Mouse (Mus musculus) stomach, postnatal 0 days (tissue): ENCODE data around the gene Ccdc177. TPM values are rescaled to one million over a fixed set of nuclear protein-coding genes. Genes with fewer than 3 reads are reported as not detected.
A peak's percentile ranks its signal among the peaks of the same experiment; 100 is the strongest.

ENCODE experiments used
- ATAC-seq: fragments of 200-750 bp; cut with Nextera tagmentation; 2 replicates; pipeline ENCODE4 v1.8.0; 2017; ENCODE audit not compliant: low FRiP score, low TSS enrichment
- DNase-seq: peaks from one replicate; pipeline ENCODE4 v3.0.0-alpha.2; 2016; ENCODE audit warnings: low spot score
- H3K27ac ChIP-seq: fragments of 300-500 bp; sonication (generic); replicated peaks from 2 replicates; pipeline ENCODE4 v1.5.1; 2014; ENCODE audit warnings: mild to moderate bottlenecking, control low read depth
- H3K27me3 ChIP-seq: fragments of 300-500 bp; sonication (generic); 2 replicates; pipeline ENCODE4 v1.6.1; 2014; ENCODE audit warnings: low read length; ENCODE audit not compliant: control insufficient read depth, insufficient read depth
- H3K36me3 ChIP-seq: fragments of 300-500 bp; sonication (generic); 2 replicates; pipeline ENCODE4 v1.6.1; 2014; ENCODE audit warnings: low read length, mixed read lengths; ENCODE audit not compliant: control insufficient read depth, insufficient read depth
- H3K4me1 ChIP-seq: fragments of 300-500 bp; sonication (generic); replicated peaks from 2 replicates; pipeline ENCODE4 v1.6.1; 2014; ENCODE audit warnings: antibody characterized with exemption; ENCODE audit not compliant: control insufficient read depth, insufficient read depth
- H3K4me2 ChIP-seq: fragments of 300-500 bp; sonication (generic); replicated peaks from 2 replicates; pipeline ENCODE4 v1.6.1; 2014; ENCODE audit warnings: low read depth, mild to moderate bottlenecking, control low read depth, moderate library complexity
- H3K4me3 ChIP-seq: fragments of 300-500 bp; sonication (generic); 2 replicates; pipeline ENCODE4 v1.5.1; 2014; ENCODE audit warnings: low read depth, low read length, control low read depth
- H3K9ac ChIP-seq: fragments of 300-500 bp; sonication (generic); 2 replicates; pipeline ENCODE4 v1.6.1; 2014; ENCODE audit warnings: mild to moderate bottlenecking, low read length, control low read depth, mixed read lengths
- H3K9me3 ChIP-seq: fragments of 300-500 bp; sonication (generic); 2 replicates; pipeline ENCODE4 v1.6.1; 2016; ENCODE audit warnings: low read length; ENCODE audit not compliant: control insufficient read depth
- CTCF ChIP-seq: IDR thresholded peaks from 2 replicates; pipeline ENCODE4 v1.5.1; 2016; ENCODE audit warnings: antibody characterized with exemption, low read depth, mild to moderate bottlenecking, moderate library complexity
- EP300 ChIP-seq: optimal IDR thresholded peaks from 2 replicates; pipeline ENCODE3; 2016; ENCODE audit warnings: antibody characterized with exemption
- WGBS: fragments of 180-500 bp; shearing (Covaris S2); extraction: QIAGEN DNeasy Blood & Tissue Kit; methylation state at CpG from one replicate; pipeline ENCODE4 v1.1.7; 2014; 5-methylcytosine and 5-hydroxymethylcytosine counted together
- polyA plus RNA-seq: library from polyadenylated mRNA; unstranded; fragments of >200 nt; fragmentation: Nextera tagmentation; extraction: Ambion mirVana; gene quantifications from 2 replicates; pipeline ENCODE4 v1.2.1, GENCODE M21; 2015

Ccdc177 gene
- 0.06 and 0.07 TPM in 2 replicates for polyA plus RNA-seq

DNA sequence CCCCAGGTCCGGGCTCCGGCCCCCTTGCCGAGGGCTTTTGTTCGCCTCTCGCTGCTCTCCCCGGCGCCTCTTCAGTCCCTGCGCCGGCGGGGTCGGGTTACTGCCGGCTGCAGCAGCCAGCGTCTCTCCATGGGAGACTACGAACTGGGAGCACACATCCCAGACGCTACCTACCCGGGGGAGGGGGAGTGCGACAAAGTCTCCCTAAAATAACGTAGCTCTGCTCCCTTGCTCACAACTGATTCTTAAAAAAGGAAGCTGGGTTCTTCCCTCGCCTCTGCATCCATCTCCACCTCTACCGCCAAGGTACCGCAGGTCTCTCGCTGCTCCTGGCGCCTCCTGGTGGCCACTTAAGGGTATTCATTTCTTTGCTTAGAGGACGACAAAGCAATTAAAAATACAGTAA, at the start of gene Ccdc177:
Ccdc177 (minus strand) TSS at position 292 of the 406 bp plus-strand sequence.
- Histone ChIP-seq H3K27me3 (peaks cover 24% of the 10 kb centered on the region), H3K9me3 (no peaks in the 10 kb centered on the region), H3K36me3 (no peaks in the 10 kb centered on the region), H3K9ac (no peak within 1 kb of the TSS), H3K4me3 (peak within 1 kb of the TSS; percentile 57), H3K4me1 (peaks cover 12% of the 10 kb centered on the region), H3K27ac (no peak within 1 kb of the TSS), H3K4me2 (peak within 1 kb of the TSS; percentile 53)
- peak; percentile 95 for TF ChIP-seq CTCF
- TF ChIP-seq EP300: no peak
- no peak for ATAC-seq
- DNase-seq: peak; percentile 81
- under 1% methylated on average over 24 of the region's 24 CpGs for WGBS

DNA sequence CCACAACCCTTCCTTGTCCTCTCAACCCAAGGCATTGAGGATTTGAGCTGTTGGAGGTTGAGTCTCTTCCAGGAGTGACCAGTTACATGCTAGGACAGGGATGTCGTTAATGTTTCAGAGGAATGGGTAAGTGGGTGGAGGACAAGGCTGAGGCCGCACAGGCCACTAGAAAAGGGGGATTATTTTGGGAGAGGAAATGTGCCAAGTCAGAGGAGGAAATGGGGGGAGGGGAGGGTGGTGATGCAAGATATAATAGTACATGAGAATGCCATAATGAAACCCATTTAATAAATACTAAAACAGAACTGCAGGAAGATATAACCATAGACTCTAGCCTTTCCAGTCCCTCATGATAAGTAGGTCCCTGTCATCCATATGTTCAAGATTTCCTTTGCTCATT, 49.5 kb upstream of the Ccdc177 start:
- ATAC-seq (no peak), DNase-seq (no peak)
- Histone ChIP-seq H3K9me3 (no peaks in the 10 kb centered on the region), H3K27ac (no peak overlapping the region), H3K4me1 (no peaks in the 10 kb centered on the region), H3K9ac (no peak overlapping the region), H3K4me2 (no peak overlapping the region), H3K36me3 (no peaks in the 10 kb centered on the region), H3K4me3 (no peak overlapping the region), H3K27me3 (no peaks in the 10 kb centered on the region)
- TF ChIP-seq EP300: no peak
- no peak for TF ChIP-seq CTCF
- WGBS: 71% methylated on average over 2 of the region's 2 CpGs

DNA sequence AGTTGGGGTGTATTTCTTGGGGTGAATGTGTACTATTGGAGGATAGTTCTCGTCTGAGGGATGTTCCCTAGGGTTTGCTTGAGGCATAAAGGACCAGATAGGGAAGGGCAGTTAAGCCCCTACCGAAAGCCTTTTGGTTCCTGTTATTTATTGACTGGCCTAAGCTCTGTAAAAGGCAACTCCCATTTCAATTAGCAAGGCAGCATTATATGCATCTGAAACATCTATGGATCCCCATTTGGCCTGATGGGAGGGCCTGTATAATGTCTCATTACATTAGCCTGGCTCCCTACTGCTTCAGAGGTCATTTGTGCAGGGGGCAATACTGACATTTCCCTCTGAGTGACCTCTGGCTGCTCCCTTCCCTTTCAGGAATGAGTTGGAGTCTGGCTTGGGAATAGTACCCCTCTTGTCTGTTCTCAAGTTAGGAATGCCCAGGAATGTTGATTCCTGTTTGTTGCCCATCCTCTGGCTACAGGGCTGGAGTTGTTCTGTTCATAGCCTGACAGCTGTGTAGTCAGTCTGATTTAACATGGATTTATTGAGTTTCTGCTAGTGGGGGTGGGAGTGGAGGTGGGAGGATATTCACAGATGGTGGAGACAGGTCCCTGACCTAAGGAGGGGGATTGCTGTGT, 47.1 kb upstream of the Ccdc177 start:
- H3K4me2 ChIP-seq: no peak overlapping the region
- no peak overlapping the region for H3K9ac ChIP-seq
- TF ChIP-seq CTCF (no peak), EP300 (no peak)
- 35% methylated on average over 2 of the region's 2 CpGs for WGBS
- ATAC-seq (no peak), DNase-seq (no peak)
- no peaks in the 10 kb centered on the region for H3K9me3 ChIP-seq
- no peak overlapping the region for H3K4me3 ChIP-seq
- no peaks in the 10 kb centered on the region for H3K27me3 ChIP-seq
- H3K4me1 ChIP-seq: no peaks in the 10 kb centered on the region
- H3K36me3 ChIP-seq: no peaks in the 10 kb centered on the region
- H3K27ac ChIP-seq: no peak overlapping the region

DNA sequence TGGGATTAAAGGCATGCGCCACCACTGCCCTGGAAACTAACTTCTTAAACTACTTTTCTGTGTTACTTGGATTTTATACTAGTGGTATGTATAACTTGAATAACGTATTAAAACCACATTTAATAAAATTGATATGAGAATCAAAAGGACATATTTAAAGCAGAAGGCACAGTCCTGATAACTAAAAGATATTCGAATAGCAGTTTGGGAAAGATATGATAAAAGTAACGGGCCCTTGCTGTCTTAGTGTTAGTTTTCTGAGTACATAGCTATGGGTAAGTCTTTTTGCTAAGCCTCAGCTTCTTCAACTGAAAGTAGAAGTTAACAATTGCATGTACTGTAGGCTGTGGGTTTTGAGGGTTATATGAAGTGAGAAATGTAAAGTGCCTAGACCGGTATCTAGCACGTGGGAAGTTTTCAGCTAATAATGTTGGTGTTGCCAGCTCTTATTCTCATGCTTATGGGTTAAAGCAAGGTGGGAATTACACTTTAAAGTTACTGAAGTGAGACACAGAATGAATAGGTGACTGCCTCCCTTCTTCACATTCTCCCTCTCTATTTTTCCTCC, 44.5 kb upstream of the Ccdc177 start:
- no peaks in the 10 kb centered on the region for H3K4me1 ChIP-seq
- no peaks in the 10 kb centered on the region for H3K27me3 ChIP-seq
- no peak overlapping the region for H3K9ac ChIP-seq
- H3K4me3 ChIP-seq: no peak overlapping the region
- H3K27ac ChIP-seq: no peak overlapping the region
- TF ChIP-seq CTCF: no peak
- TF ChIP-seq EP300: no peak
- no peaks in the 10 kb centered on the region for H3K36me3 ChIP-seq
- H3K4me2 ChIP-seq: no peak overlapping the region
- H3K9me3 ChIP-seq: no peaks in the 10 kb centered on the region
- WGBS: 89% methylated on average over 6 of the region's 6 CpGs
- DNase-seq: no peak
- no peak for ATAC-seq

DNA sequence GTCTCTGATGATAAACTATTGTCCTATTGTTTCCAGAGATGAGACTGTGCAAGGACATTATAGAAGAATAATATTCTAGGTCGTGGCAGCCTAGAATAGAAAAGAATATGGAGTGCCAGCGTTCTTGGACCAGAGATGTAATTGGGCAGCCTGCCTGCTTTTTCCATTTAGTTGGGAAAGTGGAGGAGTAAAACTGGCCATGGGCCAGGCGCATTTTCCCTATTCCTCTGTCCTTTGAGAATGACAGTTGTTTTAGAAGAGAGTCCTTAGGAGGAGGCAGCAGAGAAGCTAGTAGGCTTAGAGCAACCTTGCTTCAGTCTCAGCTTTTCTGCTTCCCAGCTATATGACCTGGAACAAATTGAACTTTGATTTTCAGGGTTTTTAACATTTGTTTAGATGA, 43.4 kb upstream of the Ccdc177 start:
- DNase-seq: no peak
- ATAC-seq: no peak
- Histone ChIP-seq H3K27me3 (no peaks in the 10 kb centered on the region), H3K4me3 (no peak overlapping the region), H3K9ac (no peak overlapping the region), H3K27ac (no peak overlapping the region), H3K4me1 (no peaks in the 10 kb centered on the region), H3K4me2 (no peak overlapping the region), H3K9me3 (no peaks in the 10 kb centered on the region), H3K36me3 (no peaks in the 10 kb centered on the region)
- 44% methylated on average over 3 of the region's 3 CpGs for WGBS
- no peak for TF ChIP-seq EP300
- no peak for TF ChIP-seq CTCF

DNA sequence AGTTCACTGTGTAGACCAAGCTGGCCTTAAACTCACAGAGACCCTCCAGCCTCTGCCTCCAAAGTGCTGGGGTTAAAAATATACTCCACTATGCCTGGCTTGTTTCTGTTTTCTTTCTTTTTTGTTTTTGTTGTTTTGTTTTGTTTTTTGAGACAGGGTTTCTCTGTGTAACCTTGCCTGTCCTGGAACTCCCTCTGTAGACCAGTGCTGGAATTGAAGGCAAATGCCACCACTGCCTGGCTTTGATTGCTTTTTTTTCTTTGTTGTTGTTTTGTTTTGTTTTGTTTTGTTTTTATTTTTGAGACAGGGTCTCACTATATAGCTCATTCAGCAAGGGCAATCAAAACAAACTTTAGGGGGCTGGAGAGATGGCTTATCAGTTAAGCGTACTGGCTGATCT, 41.0 kb upstream of the Ccdc177 start:
- Histone ChIP-seq H3K27me3 (no peaks in the 10 kb centered on the region), H3K9ac (no peak overlapping the region), H3K4me3 (no peak overlapping the region), H3K4me1 (no peaks in the 10 kb centered on the region), H3K36me3 (no peaks in the 10 kb centered on the region), H3K9me3 (no peaks in the 10 kb centered on the region), H3K27ac (no peak overlapping the region), H3K4me2 (no peak overlapping the region)
- TF ChIP-seq EP300 (no peak), CTCF (peak; percentile 40)
- ATAC-seq (no peak), DNase-seq (no peak)
- WGBS: 100% methylated on average over 1 of the region's 1 CpGs
